Mouse (Mus musculus): ENCODE results near the gene Txn1.

GRCm38 (mm10) chr4:57904211-57904610 is 52.0 kb downstream of the Txn1 start:
- TF ChIP-seq CTCF (conservative IDR thresholded peaks at IDR 0.05; ENCODE audit: insufficient read depth, insufficient read length, low read depth, low read length): peak; percentile 88
- TF ChIP-seq POLR2A (IDR thresholded peaks at IDR 0.05; ENCODE audit: low read depth, low read length): no peak
